Mouse (Mus musculus) G1E (cell line): ENCODE results near the gene Rnf157. TPM values are rescaled to one million over a fixed set of nuclear protein-coding genes. Genes with fewer than 3 reads are reported as not detected.
A peak's percentile ranks its signal among the peaks of the same experiment; 100 is the strongest.

Experiments used
- ATAC-seq: 2 replicates; pipeline ENCODE4 v1.8.0; 2016; ENCODE audit warnings: mild to moderate bottlenecking; ENCODE audit not compliant: insufficient number of reproducible peaks, poor library complexity, low FRiP score, severe bottlenecking; ENCODE audit errors: extremely low read depth
- DNase-seq: peaks from one replicate; pipeline ENCODE4 v3.0.0; 2012; ENCODE audit warnings: low spot score
- H3K27me3 ChIP-seq: 2 replicates; pipeline ENCODE4 v1.6.1; 2012; ENCODE audit warnings: mild to moderate bottlenecking, low read length, inconsistent platforms; ENCODE audit not compliant: insufficient read depth
- H3K36me3 ChIP-seq: replicated peaks from 2 replicates; pipeline ENCODE3; 2012; ENCODE audit warnings: mild to moderate bottlenecking, inconsistent platforms
- H3K4me1 ChIP-seq: 2 replicates; pipeline ENCODE4 v1.6.1; 2012; ENCODE audit warnings: low read depth, low read length, inconsistent platforms, mixed read lengths; ENCODE audit not compliant: insufficient read depth
- H3K4me3 ChIP-seq: 2 replicates; pipeline ENCODE4 v1.5.1; 2012; ENCODE audit warnings: low read depth, mild to moderate bottlenecking, inconsistent platforms, low read length, moderate library complexity, mixed read lengths
- H3K9me3 ChIP-seq: replicated peaks from 2 replicates; pipeline ENCODE4 v1.6.1; 2012; ENCODE audit warnings: inconsistent platforms
- CTCF ChIP-seq: IDR thresholded peaks from 2 replicates; pipeline ENCODE4 v1.5.1; 2012; ENCODE audit warnings: low read depth, low read length, inconsistent platforms, mixed read lengths
- GATA1 ChIP-seq: IDR thresholded peaks from 2 replicates; pipeline ENCODE4 v1.6.1; 2012; ENCODE audit warnings: borderline replicate concordance, low read length, inconsistent platforms, mixed read lengths
- GATA2 ChIP-seq: IDR thresholded peaks from 2 replicates; pipeline ENCODE4 v1.6.1; 2012; ENCODE audit warnings: low read depth, low read length, inconsistent platforms, borderline replicate concordance
- POLR2AphosphoS5 ChIP-seq: IDR thresholded peaks from 2 replicates; pipeline ENCODE4 v1.6.1; 2012; ENCODE audit warnings: low read depth, low read length, inconsistent platforms; ENCODE audit not compliant: insufficient replicate concordance
- TAL1 ChIP-seq: conservative IDR thresholded peaks from 2 replicates; pipeline ENCODE4 v1.6.1; 2012; ENCODE audit warnings: low read depth, low read length, inconsistent platforms, mixed read lengths
- polyA plus RNA-seq: library from polyadenylated mRNA; stranded (reverse); fragments of >175 nt; gene quantifications from 2 replicates; pipeline ENCODE4 v1.2.3, GENCODE M21; 2012
- total RNA-seq, 2 experiments: library from RNA; stranded (forward) in 1 of 2; stranded (reverse) in 1 of 2; fragments of 200-1000 nt in 1 of 2; fragments of >200 nt in 1 of 2; fragmentation: Nextera tagmentation in 1 of 2; gene quantifications; 2 replicates each; pipeline ENCODE4 v1.2.3; 2014 to 2017

Rnf157 gene
- 19.4 and 23.7 TPM in 2 replicates for total RNA-seq (2014; fragmentation: Nextera tagmentation)
- total RNA-seq (2017): 10.0 and 10.6 TPM in 2 replicates
- 6.1 and 7.1 TPM in 2 replicates for polyA plus RNA-seq

DNA sequence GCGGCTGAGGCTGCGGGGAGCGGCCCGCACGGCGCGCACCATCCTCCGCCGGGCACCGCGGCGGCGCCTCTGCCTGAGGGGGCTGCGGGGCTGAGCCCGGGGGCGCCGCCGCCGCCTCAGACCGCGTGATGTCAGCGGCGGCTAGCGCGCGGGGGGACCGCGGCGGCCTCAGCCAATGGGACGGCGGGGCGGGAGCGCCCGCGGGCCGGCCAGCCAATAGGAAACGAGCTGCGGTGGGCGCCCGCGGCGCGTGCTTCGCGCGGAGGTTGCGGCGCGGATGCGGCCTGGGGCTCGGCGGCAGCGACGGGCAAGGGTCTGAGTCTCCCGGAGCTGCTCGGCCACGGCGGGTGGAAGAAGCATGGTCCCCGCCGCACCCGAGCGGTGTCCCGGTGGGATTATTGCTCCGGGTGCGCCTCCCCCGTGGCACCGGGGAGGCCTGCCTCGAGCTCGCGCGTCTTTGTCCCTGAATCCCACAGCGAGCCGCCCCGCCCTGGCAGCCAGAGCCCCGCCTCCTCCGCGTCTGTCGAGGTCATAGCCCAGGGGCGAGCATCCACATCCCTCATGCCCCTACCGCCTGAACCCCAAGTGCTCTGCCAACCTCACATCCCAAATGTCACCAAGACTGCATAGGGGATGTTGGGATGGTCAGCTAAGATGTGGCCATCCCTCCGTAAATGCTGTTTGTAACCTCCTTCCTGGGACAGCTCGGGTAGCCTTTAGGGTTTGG lies at the start of gene Rnf157:
Gene Rnf157 (minus strand): TSS at position 129 of the 727 bp plus-strand sequence.
- H3K4me1 ChIP-seq: peaks cover 29% of the 10 kb centered on the region
- TF ChIP-seq POLR2AphosphoS5: no peak
- no peak for TF ChIP-seq GATA2
- no peak for TF ChIP-seq TAL1
- TF ChIP-seq CTCF: no peak
- TF ChIP-seq GATA1: no peak
- peaks cover 14% of the 10 kb centered on the region for H3K9me3 ChIP-seq
- DNase-seq (peak; percentile 76), ATAC-seq (no peak)
- peak within 1 kb of the TSS; percentile 72 for H3K4me3 ChIP-seq
- no peaks in the 10 kb centered on the region for H3K36me3 ChIP-seq
- H3K27me3 ChIP-seq: peaks cover 19% of the 10 kb centered on the region

DNA sequence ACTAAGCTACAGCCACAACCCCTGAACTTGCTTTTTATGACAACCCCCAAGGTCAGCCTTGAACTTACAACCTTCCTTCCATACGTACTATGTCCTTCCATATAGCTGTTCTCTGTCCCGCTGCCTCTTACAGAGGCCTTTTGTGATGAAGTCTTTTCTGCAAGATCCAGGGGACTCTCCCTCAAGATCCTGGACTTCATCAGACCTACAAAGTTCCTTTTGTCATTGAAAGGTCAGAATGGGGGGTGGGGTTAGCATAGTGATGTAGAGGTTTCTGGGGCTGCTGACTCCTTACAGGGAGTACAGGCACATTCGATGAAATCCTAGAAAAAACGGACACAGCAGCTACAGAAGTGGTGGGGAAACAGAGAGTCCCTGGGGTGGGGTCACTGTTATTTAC lies 47.0 kb upstream of the Rnf157 start:
- H3K27me3 ChIP-seq: peaks cover 67% of the 10 kb centered on the region
- DNase-seq (no peak), ATAC-seq (no peak)
- H3K4me1 ChIP-seq: 0 out of 2 replicates have a peak, but pooled peaks cover 5% of the 10 kb centered on the region
- H3K4me3 ChIP-seq: no peak overlapping the region
- no peak for TF ChIP-seq TAL1
- no peak for TF ChIP-seq CTCF
- TF ChIP-seq GATA1: no peak
- no peaks in the 10 kb centered on the region for H3K36me3 ChIP-seq
- no peaks in the 10 kb centered on the region for H3K9me3 ChIP-seq

DNA sequence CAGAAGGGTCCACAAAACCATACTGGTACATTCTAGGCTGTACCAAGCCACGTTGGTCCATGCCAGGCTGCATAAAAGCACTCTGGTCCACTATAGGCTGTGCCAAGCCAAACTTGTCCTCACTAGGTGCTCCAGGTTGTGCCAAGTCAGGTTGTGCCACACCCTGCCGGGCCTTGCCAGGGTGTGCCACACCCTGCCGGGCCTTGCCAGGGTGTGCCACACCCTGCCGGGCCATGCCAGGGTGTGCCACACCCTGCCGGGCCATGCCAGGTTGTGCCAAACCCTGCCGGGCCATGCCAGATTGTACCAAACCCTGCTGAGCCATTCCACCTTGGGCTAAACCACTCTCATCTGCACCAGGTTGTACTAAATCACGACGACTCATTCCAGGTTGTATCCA lies 43.4 kb upstream of the Rnf157 start:
- Histone ChIP-seq H3K4me1 (0 out of 2 replicates have a peak, but pooled peaks cover 3% of the 10 kb centered on the region), H3K36me3 (no peaks in the 10 kb centered on the region), H3K4me3 (no peak overlapping the region), H3K9me3 (no peaks in the 10 kb centered on the region), H3K27me3 (peaks cover 77% of the 10 kb centered on the region)
- DNase-seq (no peak), ATAC-seq (no peak)
- TF ChIP-seq TAL1: no peak
- TF ChIP-seq POLR2AphosphoS5: no peak
- TF ChIP-seq GATA2: no peak
- no peak for TF ChIP-seq CTCF
- no peak for TF ChIP-seq GATA1

DNA sequence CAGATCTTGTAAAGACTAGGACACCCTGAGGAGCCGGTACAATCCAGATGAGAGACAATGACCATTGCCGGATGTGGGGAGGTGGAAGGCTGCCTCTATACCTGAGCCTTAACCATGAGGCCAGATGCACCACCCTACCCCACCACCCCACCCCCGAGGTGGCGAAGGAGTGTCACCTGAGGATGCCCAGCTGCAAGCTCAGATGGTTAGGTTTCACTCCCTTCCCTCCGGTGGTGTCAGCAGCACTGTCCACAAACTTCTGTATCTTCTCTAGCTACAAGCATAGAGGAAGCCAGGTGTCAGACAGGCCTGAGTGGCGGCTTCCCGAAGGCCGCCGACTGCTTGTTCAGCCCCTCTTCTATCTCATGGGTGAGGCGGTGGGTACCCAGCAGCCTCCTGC lies 41.1 kb upstream of the Rnf157 start:
- Histone ChIP-seq H3K36me3 (no peaks in the 10 kb centered on the region), H3K4me1 (0 out of 2 replicates have a peak, but pooled peaks cover 3% of the 10 kb centered on the region), H3K4me3 (no peak overlapping the region), H3K27me3 (peaks cover 71% of the 10 kb centered on the region), H3K9me3 (peaks cover 5% of the 10 kb centered on the region)
- ATAC-seq: no peak
- DNase-seq: no peak
- no peak for TF ChIP-seq POLR2AphosphoS5
- no peak for TF ChIP-seq TAL1

DNA sequence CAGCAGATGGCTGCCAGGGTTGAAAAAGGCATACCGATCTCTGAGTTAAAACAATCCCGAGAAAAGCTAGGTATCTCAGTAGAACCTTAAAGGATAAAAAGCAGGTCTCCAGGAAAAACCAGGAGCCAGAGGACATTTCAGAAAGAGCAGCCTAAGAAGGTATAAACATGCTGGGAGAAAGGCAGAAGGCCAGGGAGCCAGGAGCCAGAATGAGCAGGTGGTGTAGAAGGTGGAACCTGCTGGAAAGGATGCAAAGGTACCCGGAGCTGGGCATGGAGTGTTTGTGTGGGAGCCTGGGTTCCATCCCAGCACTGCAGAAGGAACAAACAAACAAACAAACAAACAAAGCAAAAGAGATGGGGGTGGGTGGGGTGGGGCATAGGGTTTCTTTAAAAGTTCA lies 36.5 kb upstream of the Rnf157 start:
- H3K27me3 ChIP-seq: peaks cover 54% of the 10 kb centered on the region
- H3K36me3 ChIP-seq: no peaks in the 10 kb centered on the region
- H3K9me3 ChIP-seq: peaks cover 5% of the 10 kb centered on the region
- ATAC-seq (no peak), DNase-seq (no peak)
- H3K4me3 ChIP-seq: no peak overlapping the region
- peaks cover 21% of the 10 kb centered on the region for H3K4me1 ChIP-seq
- TF ChIP-seq TAL1 (no peak), POLR2AphosphoS5 (no peak), GATA2 (no peak), CTCF (no peak), GATA1 (no peak)

DNA sequence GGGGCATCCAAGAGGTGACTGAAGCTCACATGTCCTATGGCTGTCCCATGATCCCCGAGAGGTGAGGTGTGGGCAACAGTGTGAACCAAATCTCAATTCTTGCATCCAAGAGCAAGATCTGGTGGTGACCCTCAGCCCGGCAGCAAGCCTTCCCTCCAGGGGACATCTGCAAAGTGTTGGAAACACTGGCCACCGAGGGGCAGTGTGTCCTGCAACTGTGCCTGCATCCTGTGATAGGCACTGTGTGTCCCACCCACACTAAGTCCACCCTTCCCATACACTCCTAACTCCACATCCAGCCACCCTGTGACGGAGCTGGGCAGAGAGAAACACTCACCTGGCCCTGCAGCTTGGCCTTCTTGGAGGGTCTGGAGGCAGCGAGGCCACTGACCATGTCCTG lies 35.0 kb upstream of the Rnf157 start:
- H3K4me3 ChIP-seq: no peak overlapping the region
- H3K36me3 ChIP-seq: peaks cover under 1% of the 10 kb centered on the region
- TF ChIP-seq GATA1 (no peak), GATA2 (no peak), CTCF (no peak), TAL1 (no peak), POLR2AphosphoS5 (no peak)
- DNase-seq: no peak
- peaks cover 34% of the 10 kb centered on the region for H3K4me1 ChIP-seq
- peaks cover 40% of the 10 kb centered on the region for H3K27me3 ChIP-seq
- H3K9me3 ChIP-seq: peaks cover 5% of the 10 kb centered on the region
- no peak for ATAC-seq
